Mouse (Mus musculus) neural tube, embryonic 14.5 days (tissue): ENCODE measurements around the gene Megf8. TPM values are rescaled to one million over a fixed set of nuclear protein-coding genes. Genes with fewer than 3 reads are reported as not detected.
A peak's percentile ranks its signal among the peaks of the same experiment; 100 is the strongest.
"Not testable (repeated sequence)": the region's sequence is repeated elsewhere in the genome, so short reads cannot be mapped to it uniquely, and the experiment has no call there.

Experiments used
- ATAC-seq: fragments of 200-750 bp; cut with Nextera tagmentation; 2 replicates; pipeline ENCODE4 v1.8.0; 2017; ENCODE audit warnings: low read depth, mild to moderate bottlenecking, moderate TSS enrichment, moderate library complexity
- H3K27ac ChIP-seq: fragments of 300-500 bp; sonication (generic); 2 replicates; pipeline ENCODE4 v1.5.1; 2014; ENCODE audit warnings: low read depth, mild to moderate bottlenecking, control low read depth, low read length, moderate library complexity, mixed read lengths
- H3K27me3 ChIP-seq: fragments of 300-500 bp; sonication (generic); 2 replicates; pipeline ENCODE4 v1.6.1; 2014; ENCODE audit warnings: low read length; ENCODE audit not compliant: control insufficient read depth, insufficient read depth
- H3K36me3 ChIP-seq: fragments of 300-500 bp; sonication (generic); 2 replicates; pipeline ENCODE4 v1.6.1; 2014; ENCODE audit warnings: low read length, mixed read lengths; ENCODE audit not compliant: control insufficient read depth, insufficient read depth
- H3K4me1 ChIP-seq: fragments of 300-500 bp; sonication (generic); 2 replicates; pipeline ENCODE4 v1.6.1; 2014; ENCODE audit warnings: low read length; ENCODE audit not compliant: control insufficient read depth, insufficient read depth
- H3K4me2 ChIP-seq: fragments of 300-500 bp; sonication (generic); 2 replicates; pipeline ENCODE4 v1.6.1; 2014; ENCODE audit warnings: mild to moderate bottlenecking, low read depth, low read length, control low read depth
- H3K4me3 ChIP-seq: fragments of 300-500 bp; sonication (generic); 2 replicates; pipeline ENCODE4 v1.5.1; 2014; ENCODE audit warnings: low read depth, low read length, control low read depth, mixed read lengths
- H3K9ac ChIP-seq: fragments of 300-500 bp; sonication (generic); replicated peaks from 2 replicates; pipeline ENCODE4 v1.6.1; 2014; ENCODE audit warnings: low read depth, mild to moderate bottlenecking, control low read depth, low read length, mixed read lengths
- H3K9me3 ChIP-seq: fragments of 300-500 bp; sonication (generic); 2 replicates; pipeline ENCODE4 v1.6.1; 2016; ENCODE audit warnings: low read length; ENCODE audit not compliant: control insufficient read depth
- WGBS: fragments of 180-500 bp; shearing (Covaris S2); extraction: QIAGEN DNeasy Blood & Tissue Kit; methylation state at CpG from one replicate; pipeline ENCODE4 v1.1.7; 2014; 5-methylcytosine and 5-hydroxymethylcytosine counted together
- polyA plus RNA-seq: library from polyadenylated mRNA; unstranded; fragments of >200 nt; fragmentation: Nextera tagmentation; extraction: Ambion mirVana; gene quantifications from 2 replicates; pipeline ENCODE4 v1.2.1, GENCODE M21; 2014

Gene Megf8
- polyA plus RNA-seq, 1 experiment from 2014 or later = 22.6 TPM

GRCm38 (mm10) chr7:25314606-25315305, 2.2 kb upstream of the Megf8 start:
- 4% methylated on average over 47 of the region's 51 CpGs for WGBS

GRCm38 (mm10) chr7:25315306-25316041, 1.5 kb upstream of the Megf8 start:
- Histone ChIP-seq H3K4me1 (peaks cover 7% of the 10 kb centered on the region; the same call in 1 of the 2 replicates), H3K9ac (peak overlapping the region; percentile 21; the same call in 1 of the 2 replicates), H3K27me3 (peaks cover 31% of the 10 kb centered on the region), H3K9me3 (no peaks in the 10 kb centered on the region), H3K36me3 (peaks cover 9% of the 10 kb centered on the region; the same call in 1 of the 2 replicates), H3K4me3 (peak overlapping the region; percentile 23), H3K27ac (no peak overlapping the region), H3K4me2 (peak overlapping the region; percentile 56)
- no peak for ATAC-seq
- WGBS = 1% methylated on average over 45 of the region's 69 CpGs

More at GRCm38 (mm10) chr7:25314606-25315305, 2.2 kb upstream of the Megf8 start:
- peak overlapping the region; percentile 23 for H3K4me3 ChIP-seq
- H3K4me1 ChIP-seq = peaks cover 7% of the 10 kb centered on the region; the same call in 1 of the 2 replicates
- peak overlapping the region; percentile 56 for H3K4me2 ChIP-seq
- H3K9ac ChIP-seq = peak overlapping the region; percentile 21; the same call in 1 of the 2 replicates
- H3K36me3 ChIP-seq = peaks cover 9% of the 10 kb centered on the region; the same call in 1 of the 2 replicates
- ATAC-seq = no peak
- peaks cover 31% of the 10 kb centered on the region for H3K27me3 ChIP-seq
- H3K9me3 ChIP-seq = no peaks in the 10 kb centered on the region
- no peak overlapping the region for H3K27ac ChIP-seq

GRCm38 (mm10) chr7:25317446-25317999, 559 bp downstream of the Megf8 start:
- Histone ChIP-seq H3K9ac (peak overlapping the region; percentile 80), H3K4me2 (peak overlapping the region; percentile 99), H3K9me3 (no peaks in the 10 kb centered on the region), H3K4me1 (peaks cover 15% of the 10 kb centered on the region), H3K4me3 (peak overlapping the region; percentile 59), H3K27ac (peak overlapping the region; percentile 61), H3K27me3 (peaks cover 22% of the 10 kb centered on the region), H3K36me3 (0 out of 2 replicates have a peak, but pooled peaks cover under 1% of the 10 kb centered on the region)
- ATAC-seq = 0 out of 2 replicates have a peak, but pooled peaks have one; percentile 0
- 11% methylated on average over 21 of the region's 21 CpGs for WGBS

GRCm38 (mm10) chr7:25322058-25322484, 5.1 kb downstream of the Megf8 start:
- Histone ChIP-seq H3K4me2 (no peak overlapping the region), H3K9ac (no peak overlapping the region), H3K27ac (peak overlapping the region; percentile 34; the same call in 1 of the 2 replicates), H3K4me3 (no peak overlapping the region), H3K36me3 (no peaks in the 10 kb centered on the region), H3K9me3 (no peaks in the 10 kb centered on the region), H3K4me1 (peaks cover 15% of the 10 kb centered on the region), H3K27me3 (no peaks in the 10 kb centered on the region)
- 11% methylated on average over 6 of the region's 6 CpGs for WGBS
- ATAC-seq = no peak

- Histone ChIP-seq H3K4me2 (no peak overlapping the region), H3K4me1 (peaks cover 8% of the 10 kb centered on the region), H3K4me3 (no peak overlapping the region), H3K27ac (no peak overlapping the region), H3K9me3 (no peaks in the 10 kb centered on the region), H3K9ac (no peak overlapping the region), H3K27me3 (no peaks in the 10 kb centered on the region), H3K36me3 (0 out of 2 replicates have a peak, but pooled peaks cover 4% of the 10 kb centered on the region)
- no peak for ATAC-seq
- 89% methylated on average over 2 of the region's 2 CpGs for WGBS
These were observed 6.3 kb downstream of the Megf8 start for GRCm38 (mm10) chr7:25323219-25323618.

- not testable (repeated sequence) for H3K4me1 ChIP-seq, H3K9ac ChIP-seq, ATAC-seq, H3K27ac ChIP-seq, H3K4me2 ChIP-seq, H3K27me3 ChIP-seq, H3K4me3 ChIP-seq, H3K9me3 ChIP-seq
- peaks cover 14% of the 10 kb centered on the region; the same call in 1 of the 2 replicates for H3K36me3 ChIP-seq
- WGBS = 85% methylated on average over 6 of the region's 6 CpGs
These were observed 8.5 kb downstream of the Megf8 start for GRCm38 (mm10) chr7:25325431-25325830.

GRCm38 (mm10) chr7:25326233-25326632, 9.3 kb downstream of the Megf8 start:
- 93% methylated on average over 8 of the region's 8 CpGs for WGBS
- no peak for ATAC-seq
- Histone ChIP-seq H3K9ac (no peak overlapping the region), H3K4me3 (no peak overlapping the region), H3K27me3 (no peaks in the 10 kb centered on the region), H3K4me2 (no peak overlapping the region), H3K27ac (no peak overlapping the region), H3K36me3 (peaks cover 21% of the 10 kb centered on the region; the same call in 1 of the 2 replicates), H3K9me3 (no peaks in the 10 kb centered on the region), H3K4me1 (peaks cover 8% of the 10 kb centered on the region)

GRCm38 (mm10) chr7:25333596-25334307, 16.8 kb downstream of the Megf8 start:
- Histone ChIP-seq H3K9ac (no peak overlapping the region), H3K4me1 (no peaks in the 10 kb centered on the region), H3K4me3 (no peak overlapping the region), H3K9me3 (no peaks in the 10 kb centered on the region), H3K4me2 (no peak overlapping the region), H3K36me3 (peaks cover 30% of the 10 kb centered on the region; the same call in 1 of the 2 replicates), H3K27me3 (no peaks in the 10 kb centered on the region), H3K27ac (no peak overlapping the region)
- peak; percentile 24; the same call in 1 of the 2 replicates for ATAC-seq
- WGBS = 37% methylated on average over 16 of the region's 16 CpGs
